Mouse (Mus musculus) lung, embryonic 14.5 days (tissue): ENCODE results near the gene Dnajc7. TPM values are rescaled to one million over a fixed set of nuclear protein-coding genes. Genes with fewer than 3 reads are reported as not detected.

ENCODE experiments used
- ATAC-seq: fragments of 200-750 bp; cut with Nextera tagmentation; 2 replicates; pipeline ENCODE4 v1.8.0; 2017; ENCODE audit warnings: mild to moderate bottlenecking, moderate TSS enrichment, moderate library complexity; ENCODE audit not compliant: insufficient read depth
- DNase-seq: peaks from one replicate; pipeline ENCODE4 v3.0.0-alpha.2; 2015
- H3K27ac ChIP-seq: fragments of 300-500 bp; sonication (generic); 2 replicates; pipeline ENCODE4 v1.5.1; 2014; ENCODE audit warnings: low read depth, mild to moderate bottlenecking, moderate library complexity
- H3K27me3 ChIP-seq: fragments of 300-500 bp; sonication (generic); 2 replicates; pipeline ENCODE4 v1.6.1; 2014; ENCODE audit warnings: low read length, control low read depth; ENCODE audit not compliant: insufficient read depth
- H3K36me3 ChIP-seq: fragments of 300-500 bp; sonication (generic); 2 replicates; pipeline ENCODE4 v1.6.1; 2014; ENCODE audit warnings: control low read depth; ENCODE audit not compliant: insufficient read depth
- H3K4me1 ChIP-seq: fragments of 300-500 bp; sonication (generic); 2 replicates; pipeline ENCODE4 v1.6.1; 2014; ENCODE audit warnings: antibody characterized with exemption, control low read depth; ENCODE audit not compliant: insufficient read depth
- H3K4me2 ChIP-seq: fragments of 300-500 bp; sonication (generic); 2 replicates; pipeline ENCODE4 v1.6.1; 2014; ENCODE audit warnings: mild to moderate bottlenecking
- H3K4me3 ChIP-seq: fragments of 300-500 bp; sonication (generic); 2 replicates; pipeline ENCODE4 v1.5.1; 2014; ENCODE audit warnings: low read depth, low read length
- H3K9ac ChIP-seq: fragments of 300-500 bp; sonication (generic); 2 replicates; pipeline ENCODE4 v1.6.1; 2014
- H3K9me3 ChIP-seq: fragments of 300-500 bp; sonication (generic); 2 replicates; pipeline ENCODE4 v1.6.1; 2016; ENCODE audit warnings: low read depth, low read length, control low read depth
- CTCF ChIP-seq: IDR thresholded peaks from 2 replicates; pipeline ENCODE4 v1.5.1; 2016; ENCODE audit warnings: antibody characterized with exemption, low read depth
- WGBS: fragments of 180-500 bp; shearing (Covaris S2); extraction: QIAGEN DNeasy Blood & Tissue Kit; methylation state at CpG from one replicate; pipeline ENCODE4 v1.1.7; 2014; 5-methylcytosine and 5-hydroxymethylcytosine counted together
- polyA plus RNA-seq: library from polyadenylated mRNA; unstranded; fragments of >200 nt; fragmentation: Nextera tagmentation; extraction: Ambion mirVana; gene quantifications from 2 replicates; pipeline ENCODE4 v1.2.1, GENCODE M21; 2014

The Dnajc7 gene
- polyA plus RNA-seq, 1 experiment from 2014 or later, result 79.4 TPM

GRCm38 (mm10) chr11:100605451-100605850, 14.5 kb downstream of the Dnajc7 start:
- H3K27me3 ChIP-seq, result no peaks in the 10 kb centered on the region
- H3K4me2 ChIP-seq, result no peak overlapping the region
- no peaks in the 10 kb centered on the region for H3K4me1 ChIP-seq
- TF ChIP-seq CTCF, result no peak
- WGBS, result 77% methylated on average over 10 of the region's 10 CpGs
- ATAC-seq, result no peak
- H3K9me3 ChIP-seq, result no peaks in the 10 kb centered on the region
- no peak overlapping the region for H3K27ac ChIP-seq
- no peak for DNase-seq
- H3K9ac ChIP-seq, result no peak overlapping the region
- H3K4me3 ChIP-seq, result no peak overlapping the region
- H3K36me3 ChIP-seq, result peaks cover 42% of the 10 kb centered on the region

- no peaks in the 10 kb centered on the region for H3K9me3 ChIP-seq
- no peak overlapping the region for H3K4me2 ChIP-seq
- H3K4me3 ChIP-seq, result no peak overlapping the region
- H3K9ac ChIP-seq, result no peak overlapping the region
- peaks cover 45% of the 10 kb centered on the region for H3K36me3 ChIP-seq
- no peaks in the 10 kb centered on the region for H3K27me3 ChIP-seq
- DNase-seq (no peak), ATAC-seq (no peak)
- no peak overlapping the region for H3K27ac ChIP-seq
- H3K4me1 ChIP-seq, result no peaks in the 10 kb centered on the region
- WGBS, result 83% methylated on average over 4 of the region's 4 CpGs
- TF ChIP-seq CTCF, result no peak
Measured at GRCm38 (mm10) chr11:100604321-100605005, 15.5 kb downstream of the Dnajc7 start.

GRCm38 (mm10) chr11:100603813-100604212, 16.2 kb downstream of the Dnajc7 start:
- Histone ChIP-seq H3K4me2 (no peak overlapping the region), H3K27ac (no peak overlapping the region), H3K4me3 (no peak overlapping the region), H3K27me3 (no peaks in the 10 kb centered on the region), H3K9me3 (no peaks in the 10 kb centered on the region), H3K36me3 (peaks cover 52% of the 10 kb centered on the region), H3K4me1 (no peaks in the 10 kb centered on the region), H3K9ac (no peak overlapping the region)
- ATAC-seq, result no peak
- no peak for DNase-seq
- WGBS, result 85% methylated on average over 8 of the region's 8 CpGs
- no peak for TF ChIP-seq CTCF

GRCm38 (mm10) chr11:100603155-100603554, 16.8 kb downstream of the Dnajc7 start:
- WGBS, result 82% methylated on average over 9 of the region's 9 CpGs
- no peak overlapping the region for H3K27ac ChIP-seq

GRCm38 (mm10) chr11:100601372-100601771, 18.6 kb downstream of the Dnajc7 start:
- Histone ChIP-seq H3K9me3 (no peaks in the 10 kb centered on the region), H3K27me3 (no peaks in the 10 kb centered on the region), H3K36me3 (peaks cover 61% of the 10 kb centered on the region), H3K4me1 (no peaks in the 10 kb centered on the region), H3K4me3 (no peak overlapping the region), H3K27ac (no peak overlapping the region), H3K9ac (no peak overlapping the region), H3K4me2 (no peak overlapping the region)
- 95% methylated on average over 3 of the region's 3 CpGs for WGBS
- ATAC-seq (no peak), DNase-seq (no peak)
- TF ChIP-seq CTCF, result no peak

More at GRCm38 (mm10) chr11:100603155-100603554, 16.8 kb downstream of the Dnajc7 start:
- ATAC-seq (no peak), DNase-seq (no peak)
- H3K9me3 ChIP-seq, result no peaks in the 10 kb centered on the region
- H3K36me3 ChIP-seq, result peaks cover 56% of the 10 kb centered on the region
- H3K4me2 ChIP-seq, result no peak overlapping the region
- no peak overlapping the region for H3K9ac ChIP-seq
- no peaks in the 10 kb centered on the region for H3K4me1 ChIP-seq
- no peak for TF ChIP-seq CTCF
- H3K27me3 ChIP-seq, result no peaks in the 10 kb centered on the region
- H3K4me3 ChIP-seq, result no peak overlapping the region

- ATAC-seq (no peak), DNase-seq (no peak)
- TF ChIP-seq CTCF, result no peak
- WGBS, result 81% methylated on average over 4 of the region's 4 CpGs
- Histone ChIP-seq H3K4me2 (no peak overlapping the region), H3K27me3 (no peaks in the 10 kb centered on the region), H3K9me3 (no peaks in the 10 kb centered on the region), H3K36me3 (peaks cover 85% of the 10 kb centered on the region), H3K4me1 (no peaks in the 10 kb centered on the region), H3K27ac (no peak overlapping the region), H3K4me3 (no peak overlapping the region), H3K9ac (no peak overlapping the region)
Measured at GRCm38 (mm10) chr11:100598074-100598473, 21.9 kb downstream of the Dnajc7 start.

GRCm38 (mm10) chr11:100595533-100595932, 24.4 kb downstream of the Dnajc7 start:
- no peak for DNase-seq
- no peak for TF ChIP-seq CTCF
- Histone ChIP-seq H3K4me1 (no peaks in the 10 kb centered on the region), H3K27me3 (no peaks in the 10 kb centered on the region), H3K27ac (no peak overlapping the region), H3K36me3 (peaks cover 96% of the 10 kb centered on the region), H3K4me3 (no peak overlapping the region), H3K9me3 (no peaks in the 10 kb centered on the region), H3K9ac (no peak overlapping the region), H3K4me2 (no peak overlapping the region)
- WGBS, result 79% methylated on average over 4 of the region's 4 CpGs
- ATAC-seq, result no peak
